ENCODE assay signal across 8 mouse cellular contexts in genomic region chr6:100883233-100883632, GRCm38 (mm10). TPM values are rescaled to one million over a fixed set of nuclear protein-coding genes. Genes with fewer than 3 reads are reported as not detected.
A peak's percentile ranks its signal among the peaks of the same experiment; 100 is the strongest.
DNase-seq lines count a peak whose midpoint lies in the region.

No protein-coding gene starts in this region.

- intact Hi-C loops in left cerebral cortex, postnatal 10 days (cut with DNase I) = loop anchor here (2.0 to 10.0 kb wide), 5 partner anchors 192 to 732 kb away; no protein-coding TSS in a partner anchor

- peak; percentile 29 for DNase-seq in adrenal gland, postnatal 10 days
- DNase-seq in adrenal gland, postnatal 4 days (ENCODE audit: low spot score in 2 of 2) = no peak
- peak; percentile 23 to 40 for DNase-seq in left cerebral cortex, postnatal 10 days (ENCODE audit: extremely low spot score in 1 of 2, low spot score in 2 of 2)
- no peak for DNase-seq in left cerebral cortex, adult 11 months (ENCODE audit: low spot score)
- DNase-seq in c-Kit-negative CD71-positive TER-119-positive erythroid progenitor cells, embryonic 14.5 days (ENCODE audit: low read depth, low spot score) = peak; percentile 24
- peak; percentile 48 to 60 for DNase-seq in kidney, postnatal 36 days
- DNase-seq in retina, postnatal 7 days (ENCODE audit: low read depth, low spot score) = peak; percentile 14
- no peak for DNase-seq in right cerebral cortex, postnatal 4 days

RNA-seq across cellular contexts. Expression of gene Ppp4r2, which starts 49.8 kb away (rescaled TPM):
- 10 to 100 TPM; 64.2 to 68.3 TPM for total RNA-seq in adrenal gland, postnatal 10 days (2021)
- 10 to 100 TPM; 69.7 to 74.9 TPM for total RNA-seq in adrenal gland, postnatal 4 days (2021)
- total RNA-seq in left cerebral cortex, postnatal 10 days (2021) = 10 to 100 TPM; 60.3 to 72.8 TPM

Comparison
In these comparisons a context has a peak if more than half of its experiments do, and no peak if none do; other contexts are left out.
1. DNase-seq: peak in adrenal gland, postnatal 10 days (single experiment), left cerebral cortex, postnatal 10 days (2 of 2), c-Kit-negative CD71-positive TER-119-positive erythroid progenitor cells, embryonic 14.5 days (single experiment), kidney, postnatal 36 days (2 of 2) and retina, postnatal 7 days (single experiment); none in adrenal gland, postnatal 4 days (0 of 2), left cerebral cortex, adult 11 months (single experiment) and right cerebral cortex, postnatal 4 days (single experiment).